Mouse (Mus musculus) adipocyte (in vitro differentiated cells): ENCODE results near the gene Ndufv1.
"Not testable (repeated sequence)": the region's sequence is repeated elsewhere in the genome, so short reads cannot be mapped to it uniquely, and the experiment has no call there.

Experiments
- DNase-seq: peaks from one replicate; pipeline ENCODE4 v3.0.0-alpha.2; 2016; ENCODE audit warnings: low spot score

The Ndufv1 gene

GRCm38 (mm10) chr19:3974608-3975007, 38.0 kb downstream of the Ndufv1 start:
- DNase-seq, result not testable (repeated sequence)

GRCm38 (mm10) chr19:3972229-3972628, 40.4 kb downstream of the Ndufv1 start, which contains the start of gene Aldh3b2:
Aldh3b2 (plus strand) TSS chr19:3972328.
- DNase-seq, result peak; percentile 38

- no peak for DNase-seq
Observed at GRCm38 (mm10) chr19:3967258-3967657, 45.3 kb downstream of the Ndufv1 start.

GRCm38 (mm10) chr19:3966330-3967075, 46.1 kb downstream of the Ndufv1 start:
- DNase-seq, result no peak

GRCm38 (mm10) chr19:3964030-3964429, 48.6 kb downstream of the Ndufv1 start:
- DNase-seq, result no peak

- DNase-seq, result peak; percentile 51
Observed at GRCm38 (mm10) chr19:3962469-3962868, 50.1 kb downstream of the Ndufv1 start.

GRCm38 (mm10) chr19:3961805-3962204, 50.8 kb downstream of the Ndufv1 start:
- DNase-seq, result not testable (repeated sequence)

GRCm38 (mm10) chr19:3960211-3960610, 52.4 kb downstream of the Ndufv1 start:
- no peak for DNase-seq

GRCm38 (mm10) chr19:3959030-3959429, 53.6 kb downstream of the Ndufv1 start:
- DNase-seq, result peak; percentile 62

- DNase-seq, result peak; percentile 66
Observed at GRCm38 (mm10) chr19:3958470-3958869, 54.1 kb downstream of the Ndufv1 start, which contains the start of gene Aldh3b3. Aldh3b3 (plus strand) TSS chr19:3958645.
